Mouse (Mus musculus) erythroblast, embryonic 14.5 days (primary cell): ENCODE results near the gene Col17a1. TPM values are rescaled to one million over a fixed set of nuclear protein-coding genes. Genes with fewer than 3 reads are reported as not detected.

Experiments used
- H3K27me3 ChIP-seq: 2 replicates; pipeline ENCODE4 v1.6.1; 2012; ENCODE audit warnings: inconsistent platforms; ENCODE audit not compliant: control insufficient read depth
- H3K36me3 ChIP-seq: 2 replicates; pipeline ENCODE4 v1.6.1; 2012; ENCODE audit warnings: mild to moderate bottlenecking, inconsistent platforms; ENCODE audit not compliant: control insufficient read depth
- H3K4me1 ChIP-seq: 2 replicates; pipeline ENCODE4 v1.6.1; 2012; ENCODE audit warnings: inconsistent platforms; ENCODE audit not compliant: control insufficient read depth
- H3K4me3 ChIP-seq: replicated peaks from 2 replicates; pipeline ENCODE3; 2012; ENCODE audit warnings: moderate library complexity, mild to moderate bottlenecking, inconsistent platforms
- H3K9me3 ChIP-seq: 2 replicates; pipeline ENCODE4 v1.6.1; 2012; ENCODE audit warnings: low read length, inconsistent platforms, mixed read lengths; ENCODE audit not compliant: control insufficient read depth
- GATA1 ChIP-seq: IDR thresholded peaks from 2 replicates; pipeline ENCODE4 v1.6.1; 2012; ENCODE audit warnings: low read length, inconsistent platforms, mixed read lengths
- TAL1 ChIP-seq: IDR thresholded peaks from 3 replicates; pipeline ENCODE4 v1.6.1; 2012; ENCODE audit warnings: low read length, inconsistent platforms, mixed read lengths
- polyA plus RNA-seq: library from polyadenylated mRNA; stranded (reverse); fragments of >175 nt; gene quantifications from 2 replicates; pipeline ENCODE4 v1.2.3, GENCODE M21; 2012

The Col17a1 gene
- polyA plus RNA-seq, 1 experiment: not detected

- TF ChIP-seq TAL1: no peak
- TF ChIP-seq GATA1: no peak
- H3K27me3 ChIP-seq: no peaks in the 10 kb centered on the region
- no peaks in the 10 kb centered on the region for H3K36me3 ChIP-seq
- no peaks in the 10 kb centered on the region for H3K9me3 ChIP-seq
- H3K4me1 ChIP-seq: no peaks in the 10 kb centered on the region
- no peak overlapping the region for H3K4me3 ChIP-seq
Observed at GRCm38 (mm10) chr19:47710376-47710775, 18.5 kb upstream of the Col17a1 start.

GRCm38 (mm10) chr19:47705772-47706309 lies 13.9 kb upstream of the Col17a1 start:
- no peaks in the 10 kb centered on the region for H3K36me3 ChIP-seq
- no peaks in the 10 kb centered on the region for H3K4me1 ChIP-seq

GRCm38 (mm10) chr19:47705080-47705771 lies 13.3 kb upstream of the Col17a1 start:
- H3K9me3 ChIP-seq: no peaks in the 10 kb centered on the region
- no peaks in the 10 kb centered on the region for H3K36me3 ChIP-seq
- no peaks in the 10 kb centered on the region for H3K4me1 ChIP-seq
- no peaks in the 10 kb centered on the region for H3K27me3 ChIP-seq
- H3K4me3 ChIP-seq: no peak overlapping the region
- TF ChIP-seq TAL1: no peak
- no peak for TF ChIP-seq GATA1

More at GRCm38 (mm10) chr19:47705772-47706309, 13.9 kb upstream of the Col17a1 start:
- no peak overlapping the region for H3K4me3 ChIP-seq
- TF ChIP-seq TAL1 (no peak), GATA1 (no peak)
- H3K9me3 ChIP-seq: no peaks in the 10 kb centered on the region
- H3K27me3 ChIP-seq: no peaks in the 10 kb centered on the region

GRCm38 (mm10) chr19:47700509-47700908 lies 8.6 kb upstream of the Col17a1 start:
- H3K4me1 ChIP-seq: no peaks in the 10 kb centered on the region

GRCm38 (mm10) chr19:47699743-47700142 lies 7.8 kb upstream of the Col17a1 start:
- Histone ChIP-seq H3K4me1 (no peaks in the 10 kb centered on the region), H3K9me3 (no peaks in the 10 kb centered on the region), H3K4me3 (no peak overlapping the region), H3K27me3 (peaks cover 5% of the 10 kb centered on the region), H3K36me3 (no peaks in the 10 kb centered on the region)
- TF ChIP-seq TAL1 (no peak), GATA1 (no peak)

More at GRCm38 (mm10) chr19:47700509-47700908, 8.6 kb upstream of the Col17a1 start:
- Histone ChIP-seq H3K4me3 (no peak overlapping the region), H3K27me3 (peaks cover 5% of the 10 kb centered on the region), H3K9me3 (no peaks in the 10 kb centered on the region), H3K36me3 (no peaks in the 10 kb centered on the region)
- TF ChIP-seq GATA1 (no peak), TAL1 (no peak)

GRCm38 (mm10) chr19:47698266-47698665 lies 6.4 kb upstream of the Col17a1 start:
- H3K36me3 ChIP-seq: no peaks in the 10 kb centered on the region
- TF ChIP-seq GATA1: no peak
- peaks cover 5% of the 10 kb centered on the region for H3K27me3 ChIP-seq
- H3K4me1 ChIP-seq: no peaks in the 10 kb centered on the region
- no peak overlapping the region for H3K4me3 ChIP-seq
- H3K9me3 ChIP-seq: no peaks in the 10 kb centered on the region

- Histone ChIP-seq H3K36me3 (no peaks in the 10 kb centered on the region), H3K4me3 (no peak overlapping the region), H3K4me1 (no peaks in the 10 kb centered on the region), H3K27me3 (peaks cover 5% of the 10 kb centered on the region), H3K9me3 (no peaks in the 10 kb centered on the region)
- TF ChIP-seq GATA1: no peak
- TF ChIP-seq TAL1: no peak
Observed at GRCm38 (mm10) chr19:47697067-47697466, 5.2 kb upstream of the Col17a1 start.

- H3K27me3 ChIP-seq: peaks cover 5% of the 10 kb centered on the region
- H3K9me3 ChIP-seq: no peaks in the 10 kb centered on the region
- TF ChIP-seq TAL1: no peak
- no peak for TF ChIP-seq GATA1
- H3K4me3 ChIP-seq: no peak overlapping the region
- no peaks in the 10 kb centered on the region for H3K4me1 ChIP-seq
- H3K36me3 ChIP-seq: no peaks in the 10 kb centered on the region
Observed at GRCm38 (mm10) chr19:47696411-47696810, 4.5 kb upstream of the Col17a1 start.

- Histone ChIP-seq H3K4me1 (no peaks in the 10 kb centered on the region), H3K36me3 (no peaks in the 10 kb centered on the region), H3K27me3 (peaks cover 5% of the 10 kb centered on the region), H3K4me3 (no peak overlapping the region), H3K9me3 (no peaks in the 10 kb centered on the region)
- TF ChIP-seq TAL1 (no peak), GATA1 (no peak)
Observed at GRCm38 (mm10) chr19:47695725-47696124, 3.8 kb upstream of the Col17a1 start.
